Mouse (Mus musculus): ENCODE data around the gene Hjurp. TPM values are rescaled to one million over a fixed set of nuclear protein-coding genes. Genes with fewer than 3 reads are reported as not detected.

Gene Hjurp
- polyA plus RNA-seq, 1 experiment from 2014 or later, result 63.6 TPM

DNA sequence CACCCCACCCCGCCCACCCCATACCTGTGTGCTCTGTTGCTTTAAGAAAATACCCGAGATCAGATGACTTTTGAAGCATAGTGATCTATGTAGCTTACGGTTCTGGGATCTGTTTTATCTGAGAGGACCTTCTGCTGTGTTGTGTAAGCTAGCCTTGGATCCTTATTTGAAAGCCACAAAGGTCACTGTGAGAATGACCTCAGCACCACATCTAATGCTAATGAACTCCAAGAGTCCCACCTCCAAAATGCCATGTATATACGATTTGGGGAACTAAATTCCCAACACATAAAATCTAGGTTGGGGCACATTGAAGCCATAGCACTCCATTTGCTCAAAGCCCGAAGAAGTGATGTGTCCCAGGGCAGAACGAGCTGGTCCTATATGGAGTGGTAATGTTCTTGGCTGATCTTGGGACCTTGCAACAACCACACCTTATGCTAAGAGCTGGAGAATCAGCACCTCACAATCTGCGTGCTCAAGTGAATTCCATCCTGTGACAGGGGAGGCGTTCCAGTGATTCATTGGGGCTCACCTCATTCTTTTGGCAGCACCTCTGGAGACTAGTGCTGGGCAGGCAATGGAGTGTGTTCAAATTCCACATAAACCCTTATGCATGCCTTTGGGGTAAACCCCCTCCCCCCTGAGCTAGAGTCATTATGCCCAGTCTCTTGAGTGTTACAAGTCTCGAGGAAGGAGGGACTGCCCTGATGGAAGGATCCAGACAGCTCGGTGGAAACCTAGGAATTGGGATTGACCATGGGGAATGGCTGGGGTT is 20.4 kb downstream of the Hjurp start:
- 82% methylated on average over 10 of the region's 10 CpGs for WGBS
- ATAC-seq (ENCODE audit: low FRiP score), result no peak
- no peak overlapping the region for H3K9ac ChIP-seq (replicated peaks)
- H3K9me3 ChIP-seq (replicated peaks), result peaks cover 33% of the 10 kb centered on the region
- H3K4me1 ChIP-seq, result peaks cover 6% of the 10 kb centered on the region
- H3K4me2 ChIP-seq, result no peak overlapping the region
- H3K27ac ChIP-seq (replicated peaks), result no peak overlapping the region
- H3K4me3 ChIP-seq (replicated peaks), result no peak overlapping the region
- peaks cover 20% of the 10 kb centered on the region for H3K36me3 ChIP-seq
- H3K27me3 ChIP-seq (replicated peaks), result no peaks in the 10 kb centered on the region

DNA sequence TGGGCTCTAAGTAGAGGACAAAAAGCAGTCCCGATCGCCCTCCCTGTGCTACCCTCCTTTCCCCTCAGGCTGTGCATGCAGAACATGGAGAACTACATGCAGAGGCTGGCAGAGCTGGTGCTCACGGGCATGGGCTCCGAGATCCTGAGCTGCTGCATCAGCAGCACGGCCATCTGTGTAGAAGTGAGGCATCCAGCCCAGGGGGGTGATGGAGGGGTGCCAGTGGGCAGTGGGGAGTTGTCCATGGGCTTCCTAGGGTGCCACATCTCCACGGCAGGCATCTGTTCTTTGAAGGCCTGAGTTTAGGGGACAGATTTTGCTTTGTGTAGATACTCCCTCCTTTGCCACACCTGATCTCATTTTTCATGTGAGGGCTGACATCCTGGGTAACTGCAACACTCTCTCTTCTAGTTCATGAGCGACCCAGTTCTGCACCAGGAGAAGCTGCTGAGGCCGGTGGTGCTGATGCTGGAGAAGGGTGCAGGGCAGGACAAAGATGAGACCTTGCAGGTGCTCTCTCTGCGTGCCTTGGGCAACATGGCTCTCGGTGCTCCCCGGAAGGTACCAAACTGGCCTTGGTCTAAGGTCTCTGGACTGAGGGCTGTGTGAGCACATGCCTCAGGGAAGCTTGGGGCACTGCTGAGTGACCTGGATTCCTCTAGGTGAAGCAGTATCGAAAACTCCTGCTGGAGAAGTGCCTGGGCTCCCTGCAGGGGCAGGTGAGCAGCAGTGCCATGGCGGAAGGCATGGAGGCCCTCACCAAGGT is 21.3 kb downstream of the Hjurp start:
- peaks cover 36% of the 10 kb centered on the region for H3K9me3 ChIP-seq (replicated peaks)

DNA sequence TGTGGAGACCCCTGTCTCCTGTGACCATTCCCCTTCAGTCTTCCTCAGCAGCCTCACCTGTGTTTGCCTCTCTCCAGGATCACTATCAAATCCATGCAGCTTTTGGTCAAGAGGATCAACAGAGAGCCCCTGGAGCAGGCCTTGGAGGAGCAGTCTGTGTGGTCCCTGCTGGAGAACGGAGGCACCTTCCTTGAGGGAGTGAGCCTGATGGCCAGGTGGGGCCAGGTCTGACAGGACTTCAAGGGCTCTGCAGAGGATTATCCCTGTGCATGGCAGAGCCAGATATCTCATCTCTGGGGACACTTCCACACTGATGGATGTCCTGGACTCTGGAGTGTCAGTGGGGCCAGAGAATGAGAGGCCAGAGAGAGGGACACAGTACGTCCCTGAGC is 22.0 kb downstream of the Hjurp start:
- ATAC-seq (ENCODE audit: low FRiP score), result no peak
- peaks cover 43% of the 10 kb centered on the region for H3K9me3 ChIP-seq (replicated peaks)

More for the DNA sequence above, 21.3 kb downstream of the Hjurp start:
- ATAC-seq (ENCODE audit: low FRiP score), result no peak
- 83% methylated on average over 13 of the region's 13 CpGs for WGBS
- H3K4me3 ChIP-seq (replicated peaks), result no peak overlapping the region
- H3K4me1 ChIP-seq, result peaks cover 6% of the 10 kb centered on the region
- no peaks in the 10 kb centered on the region for H3K27me3 ChIP-seq (replicated peaks)
- H3K4me2 ChIP-seq, result no peak overlapping the region
- H3K36me3 ChIP-seq, result peaks cover 12% of the 10 kb centered on the region
- H3K9ac ChIP-seq (replicated peaks), result no peak overlapping the region
- no peak overlapping the region for H3K27ac ChIP-seq (replicated peaks)

DNA sequence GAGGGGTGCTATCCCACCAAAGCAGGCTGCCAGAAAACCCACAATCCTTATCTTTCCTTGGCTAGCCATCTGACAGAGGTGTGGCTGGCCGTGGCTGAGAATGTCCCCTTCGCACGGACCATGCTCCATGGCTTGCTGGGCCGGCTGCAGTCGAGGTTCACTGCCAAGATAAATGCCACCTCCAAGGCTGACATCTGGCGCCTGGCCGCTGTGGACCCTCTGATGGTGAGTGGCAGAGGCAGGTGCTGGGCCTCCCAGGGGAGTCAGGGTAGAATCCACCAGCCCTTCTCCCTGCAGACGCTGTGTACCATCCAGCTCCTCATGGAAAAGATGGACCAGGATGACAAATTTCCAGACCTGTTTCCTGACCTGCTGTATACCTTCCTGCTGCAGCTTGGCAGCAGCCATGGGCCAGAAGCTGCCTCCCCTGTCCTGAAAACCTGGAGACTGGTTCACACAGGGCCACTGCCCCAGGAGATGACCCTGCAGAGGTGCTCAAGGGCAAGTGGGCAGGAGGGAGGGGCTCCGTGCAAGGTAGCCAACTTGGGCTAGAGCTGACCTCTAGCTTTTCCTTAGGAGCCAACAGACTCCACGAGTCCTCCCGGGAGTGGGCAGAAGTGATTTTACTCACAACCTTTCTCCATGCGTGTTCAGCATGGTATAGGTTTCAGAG is 22.5 kb downstream of the Hjurp start:
- ATAC-seq (ENCODE audit: low FRiP score), result no peak
- Histone ChIP-seq H3K9me3 (replicated peaks) (peaks cover 48% of the 10 kb centered on the region), H3K4me1 (peaks cover 6% of the 10 kb centered on the region), H3K4me2 (no peak overlapping the region), H3K36me3 (peaks cover under 1% of the 10 kb centered on the region), H3K27me3 (replicated peaks) (no peaks in the 10 kb centered on the region), H3K4me3 (replicated peaks) (no peak overlapping the region), H3K27ac (replicated peaks) (no peak overlapping the region), H3K9ac (replicated peaks) (no peak overlapping the region)
- 90% methylated on average over 12 of the region's 12 CpGs for WGBS

More for the DNA sequence above, 22.0 kb downstream of the Hjurp start:
- H3K27me3 ChIP-seq (replicated peaks), result no peaks in the 10 kb centered on the region
- no peak overlapping the region for H3K4me3 ChIP-seq (replicated peaks)
- no peak overlapping the region for H3K9ac ChIP-seq (replicated peaks)
- H3K36me3 ChIP-seq, result peaks cover 5% of the 10 kb centered on the region
- WGBS, result 64% methylated on average over 2 of the region's 2 CpGs
- peaks cover 6% of the 10 kb centered on the region for H3K4me1 ChIP-seq
- no peak overlapping the region for H3K27ac ChIP-seq (replicated peaks)
- no peak overlapping the region for H3K4me2 ChIP-seq

DNA sequence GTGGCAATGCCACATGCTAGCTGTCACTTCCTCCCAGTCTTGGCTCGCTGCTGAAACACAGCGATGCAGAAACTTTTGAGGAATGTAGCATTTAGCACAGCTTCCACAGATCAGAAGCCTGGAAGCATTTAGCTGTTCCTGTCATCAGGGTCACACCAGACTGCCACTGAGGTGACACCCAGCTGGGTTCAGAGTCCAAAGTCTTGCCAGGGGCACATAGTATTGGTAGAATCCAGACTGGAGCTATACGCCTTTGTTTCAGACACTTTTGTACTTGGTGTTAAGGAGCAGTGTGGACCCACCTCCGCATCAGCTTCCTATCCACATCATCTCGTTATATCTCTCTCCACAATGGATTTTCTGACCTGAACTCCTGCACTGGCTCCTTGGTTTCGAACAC is 23.9 kb downstream of the Hjurp start:
- Histone ChIP-seq H3K27ac (replicated peaks) (no peak overlapping the region), H3K4me3 (replicated peaks) (no peak overlapping the region), H3K9me3 (replicated peaks) (peaks cover 62% of the 10 kb centered on the region), H3K27me3 (replicated peaks) (no peaks in the 10 kb centered on the region), H3K4me1 (no peaks in the 10 kb centered on the region), H3K4me2 (no peak overlapping the region), H3K9ac (replicated peaks) (no peak overlapping the region), H3K36me3 (no peaks in the 10 kb centered on the region)
- ATAC-seq (ENCODE audit: low FRiP score), result no peak
- WGBS, result 76% methylated on average over 6 of the region's 6 CpGs

DNA sequence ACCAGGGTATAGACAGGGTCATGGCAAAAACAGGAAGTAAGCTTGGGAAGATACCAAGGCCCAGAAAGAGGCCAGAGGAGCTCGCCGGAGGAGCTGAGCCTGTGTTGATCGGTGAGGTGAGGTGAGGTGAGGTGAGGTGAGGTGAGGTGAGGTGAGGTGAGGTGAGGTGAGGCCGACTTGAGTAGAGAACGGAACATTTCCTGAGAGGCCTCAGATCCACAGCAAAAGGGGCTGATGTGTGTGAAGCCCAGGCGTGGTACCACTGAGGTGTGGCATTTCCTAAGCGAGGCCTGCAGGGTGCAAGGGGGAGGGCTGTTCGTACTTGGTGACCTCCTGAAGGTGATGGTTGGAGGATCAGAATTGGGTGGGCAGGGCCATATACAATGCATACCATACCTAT is 24.3 kb downstream of the Hjurp start:
- no peaks in the 10 kb centered on the region for H3K36me3 ChIP-seq
- ATAC-seq (ENCODE audit: low FRiP score), result no peak
- peaks cover 66% of the 10 kb centered on the region for H3K9me3 ChIP-seq (replicated peaks)
- H3K27me3 ChIP-seq (replicated peaks), result no peaks in the 10 kb centered on the region
- H3K27ac ChIP-seq (replicated peaks), result no peak overlapping the region
- 78% methylated on average over 8 of the region's 8 CpGs for WGBS
- H3K9ac ChIP-seq (replicated peaks), result no peak overlapping the region
- no peak overlapping the region for H3K4me3 ChIP-seq (replicated peaks)
- H3K4me1 ChIP-seq, result no peaks in the 10 kb centered on the region
- H3K4me2 ChIP-seq, result no peak overlapping the region

DNA sequence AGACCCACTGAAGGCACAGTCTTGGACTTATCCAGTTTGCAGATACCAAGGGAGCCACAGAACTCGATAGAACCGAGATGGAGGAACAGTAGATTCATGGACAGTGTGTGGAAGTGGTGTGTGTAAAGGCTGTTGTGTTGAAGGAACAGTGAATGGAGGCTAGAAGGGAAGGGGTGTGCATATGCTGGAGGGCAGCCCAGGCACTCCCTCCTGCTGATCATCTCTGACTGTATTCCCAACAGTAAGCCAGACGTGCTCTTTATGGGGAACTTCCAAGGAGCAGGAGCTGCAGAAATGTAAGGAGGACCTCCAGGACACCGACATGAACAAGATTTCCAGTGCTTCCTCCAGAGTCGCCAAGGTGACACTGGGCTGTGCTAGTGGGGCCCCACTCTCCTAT is 27.4 kb downstream of the Hjurp start:
- Histone ChIP-seq H3K27me3 (replicated peaks) (no peaks in the 10 kb centered on the region), H3K4me3 (replicated peaks) (no peak overlapping the region), H3K4me2 (no peak overlapping the region), H3K4me1 (no peaks in the 10 kb centered on the region), H3K27ac (replicated peaks) (no peak overlapping the region), H3K9me3 (replicated peaks) (peaks cover 84% of the 10 kb centered on the region), H3K36me3 (no peaks in the 10 kb centered on the region), H3K9ac (replicated peaks) (no peak overlapping the region)
- WGBS, result 83% methylated on average over 5 of the region's 5 CpGs
- no peak for ATAC-seq (ENCODE audit: low FRiP score)

DNA sequence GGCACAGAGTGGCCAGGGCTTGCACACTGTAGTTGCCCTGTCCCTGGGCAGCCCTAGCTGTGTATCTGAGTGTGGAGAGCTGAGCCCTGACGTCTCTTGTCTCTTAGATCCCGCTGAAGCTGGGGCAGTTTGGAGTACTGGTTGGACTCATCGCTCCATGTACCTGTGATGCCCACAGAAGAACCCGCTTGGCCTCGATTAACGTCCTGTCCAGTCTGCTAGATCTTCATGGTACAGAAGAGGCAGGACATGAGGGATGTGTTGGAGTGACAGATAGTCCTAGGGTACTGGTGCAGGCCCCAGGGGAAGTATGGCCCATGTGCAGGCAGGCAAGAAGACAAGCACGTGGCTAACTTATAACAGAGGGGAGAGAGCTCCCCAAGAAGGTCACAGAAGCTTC is 27.8 kb downstream of the Hjurp start:
- Histone ChIP-seq H3K4me1 (no peaks in the 10 kb centered on the region), H3K4me3 (replicated peaks) (no peak overlapping the region), H3K9me3 (replicated peaks) (peaks cover 84% of the 10 kb centered on the region), H3K4me2 (no peak overlapping the region), H3K36me3 (no peaks in the 10 kb centered on the region), H3K27me3 (replicated peaks) (no peaks in the 10 kb centered on the region), H3K9ac (replicated peaks) (no peak overlapping the region), H3K27ac (replicated peaks) (no peak overlapping the region)
- 81% methylated on average over 7 of the region's 7 CpGs for WGBS
- no peak for ATAC-seq (ENCODE audit: low FRiP score)

DNA sequence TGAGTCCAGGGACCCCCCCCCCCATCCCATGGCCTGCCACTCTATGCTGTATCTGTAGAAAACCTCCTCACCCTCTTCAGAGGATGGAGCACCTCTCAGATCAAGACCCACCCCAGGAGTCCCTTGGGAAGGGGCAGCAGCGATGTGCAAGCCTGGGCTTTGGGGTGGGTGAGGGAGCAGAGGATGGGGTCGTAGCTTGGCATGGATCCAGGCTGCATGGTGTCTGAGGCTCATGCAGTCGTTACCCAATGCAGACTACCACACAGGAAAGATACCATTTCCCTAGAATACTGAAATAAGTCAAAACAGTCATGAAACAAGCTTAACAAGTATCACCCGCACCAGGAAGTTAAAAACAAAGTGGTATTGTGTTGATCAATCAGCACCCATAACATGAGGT is 28.8 kb downstream of the Hjurp start:
- H3K27ac ChIP-seq (replicated peaks), result no peak overlapping the region
- H3K4me1 ChIP-seq, result no peaks in the 10 kb centered on the region
- WGBS, result 72% methylated on average over 4 of the region's 4 CpGs
- no peak for ATAC-seq (ENCODE audit: low FRiP score)
- no peak overlapping the region for H3K9ac ChIP-seq (replicated peaks)
- H3K36me3 ChIP-seq, result no peaks in the 10 kb centered on the region
- H3K9me3 ChIP-seq (replicated peaks), result peaks cover 86% of the 10 kb centered on the region
- no peak overlapping the region for H3K4me3 ChIP-seq (replicated peaks)
- no peaks in the 10 kb centered on the region for H3K27me3 ChIP-seq (replicated peaks)
- no peak overlapping the region for H3K4me2 ChIP-seq

DNA sequence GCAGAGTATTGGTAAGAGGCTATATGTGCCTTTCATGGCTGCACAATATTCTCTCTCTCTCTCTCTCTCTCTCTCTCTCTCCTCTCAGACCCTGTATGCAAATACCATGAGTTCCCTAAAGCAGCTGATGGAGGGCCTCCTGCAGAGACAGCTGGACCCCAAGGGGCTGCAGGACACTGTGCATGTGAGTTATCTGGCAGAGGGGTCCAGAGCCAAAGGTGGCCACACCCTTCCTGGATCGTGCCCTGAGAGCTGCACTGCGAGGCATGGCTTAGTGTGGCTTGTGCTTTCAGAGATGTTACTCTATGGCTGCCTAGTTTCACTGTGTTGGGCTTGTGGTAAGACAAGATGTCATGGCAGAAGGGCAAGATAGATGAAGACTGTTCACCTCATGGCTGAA is 29.8 kb downstream of the Hjurp start:
- Histone ChIP-seq H3K4me2 (no peak overlapping the region), H3K9ac (replicated peaks) (no peak overlapping the region), H3K9me3 (replicated peaks) (peaks cover 90% of the 10 kb centered on the region), H3K36me3 (no peaks in the 10 kb centered on the region), H3K4me1 (no peaks in the 10 kb centered on the region), H3K27ac (replicated peaks) (no peak overlapping the region), H3K4me3 (replicated peaks) (no peak overlapping the region), H3K27me3 (replicated peaks) (no peaks in the 10 kb centered on the region)
- 59% methylated on average over 2 of the region's 2 CpGs for WGBS
- ATAC-seq (ENCODE audit: low FRiP score), result no peak; the same call in 1 of the 2 replicates

DNA sequence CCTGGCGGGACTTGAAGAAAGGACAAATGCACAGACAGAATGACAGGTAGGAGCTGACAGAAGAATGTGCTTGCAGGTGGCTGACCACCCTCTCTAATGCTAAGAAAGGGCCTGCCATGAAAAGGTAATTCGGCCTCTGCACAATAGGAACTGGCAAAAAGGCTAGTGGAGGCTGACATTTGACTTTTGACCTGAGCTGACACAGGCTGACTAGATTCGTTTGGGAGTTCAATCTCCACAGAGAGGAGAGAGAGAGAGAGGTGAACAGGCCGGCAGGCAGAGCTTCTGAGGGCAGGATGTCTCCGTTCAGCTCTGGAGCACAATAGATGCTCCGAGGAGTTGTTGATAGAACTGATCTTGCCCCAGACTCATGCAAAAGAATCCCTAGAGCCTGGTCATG is 31.0 kb downstream of the Hjurp start:
- no peak overlapping the region for H3K27ac ChIP-seq (replicated peaks)
- H3K4me2 ChIP-seq, result no peak overlapping the region
- WGBS, result 50% methylated on average over 6 of the region's 6 CpGs
- ATAC-seq (ENCODE audit: low FRiP score), result no peak
- no peak overlapping the region for H3K9ac ChIP-seq (replicated peaks)
- no peaks in the 10 kb centered on the region for H3K36me3 ChIP-seq
- no peak overlapping the region for H3K4me3 ChIP-seq (replicated peaks)
- no peaks in the 10 kb centered on the region for H3K4me1 ChIP-seq
- H3K9me3 ChIP-seq (replicated peaks), result peaks cover 93% of the 10 kb centered on the region
- no peaks in the 10 kb centered on the region for H3K27me3 ChIP-seq (replicated peaks)

DNA sequence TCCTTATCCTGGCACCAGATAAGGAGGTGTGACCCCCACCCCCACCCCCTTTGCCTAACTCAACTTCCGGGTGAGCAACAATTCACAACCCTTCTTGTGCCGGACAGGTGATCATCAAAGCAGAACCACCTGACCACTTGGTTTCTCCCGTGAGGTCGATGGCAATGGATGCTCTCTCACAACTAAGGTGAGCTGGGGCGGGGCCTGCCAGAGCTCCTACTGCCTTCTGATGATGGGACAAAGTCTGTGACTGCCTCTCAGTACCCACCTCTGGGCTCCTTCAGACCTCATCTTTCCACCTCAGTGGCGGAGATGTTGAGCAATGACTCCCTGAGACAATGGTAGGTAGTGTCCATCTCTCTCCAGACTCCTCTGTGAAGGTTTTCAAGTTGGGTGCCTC is 31.6 kb downstream of the Hjurp start:
- Histone ChIP-seq H3K4me3 (replicated peaks) (no peak overlapping the region), H3K4me2 (no peak overlapping the region), H3K9ac (replicated peaks) (no peak overlapping the region), H3K36me3 (no peaks in the 10 kb centered on the region), H3K27ac (replicated peaks) (no peak overlapping the region), H3K9me3 (replicated peaks) (peaks cover 92% of the 10 kb centered on the region), H3K27me3 (replicated peaks) (no peaks in the 10 kb centered on the region), H3K4me1 (no peaks in the 10 kb centered on the region)
- ATAC-seq (ENCODE audit: low FRiP score), result no peak
- WGBS, result 77% methylated on average over 6 of the region's 6 CpGs

Measured in neural tube, embryonic 15.5 days (tissue).